Mouse (Mus musculus) neural tube, embryonic 11.5 days (tissue): Measurements from ENCODE around the gene Atp5d. TPM values are rescaled to one million over a fixed set of nuclear protein-coding genes. Genes with fewer than 3 reads are reported as not detected.

ENCODE experiments used
- ATAC-seq: fragments of 200-750 bp; cut with Nextera tagmentation; 2 replicates; pipeline ENCODE4 v1.8.0; 2017; ENCODE audit warnings: moderate number of reproducible peaks, mild to moderate bottlenecking, moderate TSS enrichment, moderate library complexity; ENCODE audit not compliant: insufficient read depth, low FRiP score, low TSS enrichment
- DNase-seq: peaks from one replicate; pipeline ENCODE4 v3.0.0-alpha.2; 2015; ENCODE audit warnings: low spot score
- H3K27ac ChIP-seq: fragments of 300-500 bp; sonication (generic); 2 replicates; pipeline ENCODE4 v1.5.1; 2014; ENCODE audit warnings: low read depth, mild to moderate bottlenecking, low read length
- H3K27me3 ChIP-seq: fragments of 300-500 bp; sonication (generic); 2 replicates; pipeline ENCODE4 v1.6.1; 2014; ENCODE audit warnings: mild to moderate bottlenecking, low read length, mixed read lengths; ENCODE audit not compliant: control insufficient read depth, insufficient read depth
- H3K36me3 ChIP-seq: fragments of 300-500 bp; sonication (generic); 2 replicates; pipeline ENCODE4 v1.6.1; 2014; ENCODE audit warnings: mild to moderate bottlenecking, low read length, moderate library complexity, mixed read lengths; ENCODE audit not compliant: control insufficient read depth, insufficient read depth
- H3K4me1 ChIP-seq: fragments of 300-500 bp; sonication (generic); 2 replicates; pipeline ENCODE4 v1.6.1; 2014; ENCODE audit warnings: low read length, mixed read lengths; ENCODE audit not compliant: control insufficient read depth, insufficient read depth
- H3K4me2 ChIP-seq: fragments of 300-500 bp; sonication (generic); 2 replicates; pipeline ENCODE4 v1.6.1; 2014; ENCODE audit warnings: low read depth, mild to moderate bottlenecking, moderate library complexity
- H3K4me3 ChIP-seq: fragments of 300-500 bp; sonication (generic); 2 replicates; pipeline ENCODE4 v1.5.1; 2014; ENCODE audit warnings: low read depth, low read length
- H3K9ac ChIP-seq: fragments of 300-500 bp; sonication (generic); 2 replicates; pipeline ENCODE4 v1.6.1; 2014; ENCODE audit warnings: mild to moderate bottlenecking, low read length
- H3K9me3 ChIP-seq: fragments of 300-500 bp; sonication (generic); 2 replicates; pipeline ENCODE4 v1.6.1; 2016; ENCODE audit warnings: low read length; ENCODE audit not compliant: control insufficient read depth
- WGBS: fragments of 180-500 bp; shearing (Covaris S2); extraction: QIAGEN DNeasy Blood & Tissue Kit; methylation state at CpG from one replicate; pipeline ENCODE4 v1.1.7; 2014; 5-methylcytosine and 5-hydroxymethylcytosine counted together
- polyA plus RNA-seq: library from polyadenylated mRNA; unstranded; fragments of >200 nt; fragmentation: Nextera tagmentation; extraction: Ambion mirVana; gene quantifications from 2 replicates; pipeline ENCODE4 v1.2.1, GENCODE M21; 2014

Gene Atp5d
- polyA plus RNA-seq, 1 experiment from 2014 or later: 386 TPM

DNA sequence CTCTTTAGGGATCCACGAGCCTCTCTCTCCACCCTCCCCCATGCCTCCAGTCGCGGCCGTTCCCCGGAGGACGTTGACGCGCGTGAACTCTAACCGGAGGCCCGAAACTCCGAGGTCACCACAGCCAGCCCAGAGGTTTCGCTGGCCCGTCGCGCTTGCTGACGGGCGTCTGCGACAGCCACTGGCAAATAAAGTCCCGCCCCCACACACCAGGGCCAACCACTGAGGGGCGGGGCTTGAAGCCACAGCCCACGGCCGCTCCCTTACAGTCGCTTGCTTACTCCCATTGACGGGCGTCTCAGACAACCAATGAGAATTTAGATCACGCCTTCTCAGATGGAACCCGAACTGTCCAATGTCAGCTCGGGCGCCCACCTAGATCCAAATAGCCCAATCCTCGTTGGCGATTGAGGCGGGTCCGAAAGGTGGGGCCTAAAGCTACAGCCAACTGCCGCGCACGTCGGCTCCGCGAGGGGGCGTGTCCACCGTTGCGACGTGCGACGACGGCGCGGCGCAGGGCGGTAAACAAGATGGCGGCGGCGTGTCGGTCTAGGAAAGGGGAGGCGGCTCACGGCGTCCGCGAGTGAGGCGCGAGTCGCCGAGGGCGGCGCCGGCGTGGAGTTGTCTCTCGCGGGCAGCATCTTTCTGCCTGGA lies 23.0 kb upstream of the Atp5d start, which contains the start of gene Stk11:
Gene Stk11, plus strand, starts transcription at position 514 of the 654 bp plus-strand sequence.
- H3K4me3 ChIP-seq: peak within 1 kb of the TSS; percentile 95
- no peaks in the 10 kb centered on the region for H3K9me3 ChIP-seq
- ATAC-seq: peak; percentile 97
- no peaks in the 10 kb centered on the region for H3K27me3 ChIP-seq
- H3K36me3 ChIP-seq: no peaks in the 10 kb centered on the region; the same call in 1 of the 2 replicates
- peak; percentile 99 for DNase-seq
- under 1% methylated on average over 70 of the region's 70 CpGs for WGBS
- H3K9ac ChIP-seq: peak within 1 kb of the TSS; percentile 85
- H3K27ac ChIP-seq: peak within 1 kb of the TSS; percentile 53; the same call in 1 of the 2 replicates
- H3K4me2 ChIP-seq: peak within 1 kb of the TSS; percentile 94
- H3K4me1 ChIP-seq: peaks cover 26% of the 10 kb centered on the region

DNA sequence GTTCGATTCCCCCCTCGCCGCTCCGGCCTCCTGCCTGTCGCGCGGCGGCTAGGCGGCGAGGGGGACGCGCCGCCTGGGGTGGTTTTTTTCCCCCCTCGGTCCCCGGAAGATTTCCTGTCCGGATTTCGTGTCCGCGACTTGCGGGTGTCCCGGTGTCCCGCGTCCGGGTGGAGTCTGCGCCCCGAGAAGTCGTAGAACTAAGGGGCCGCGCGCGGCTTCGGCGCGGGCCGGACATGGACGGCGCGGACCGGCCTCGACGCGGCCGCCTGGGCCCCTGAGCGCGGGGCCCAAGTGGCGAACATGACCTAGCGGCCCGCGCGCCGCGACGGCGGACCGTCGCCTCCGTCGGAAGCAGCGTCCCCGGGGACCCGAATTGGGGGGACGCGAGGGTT lies 22.5 kb upstream of the Atp5d start:
- Histone ChIP-seq H3K27me3 (no peaks in the 10 kb centered on the region), H3K4me3 (peak overlapping the region; percentile 95), H3K4me2 (peak overlapping the region; percentile 94), H3K36me3 (no peaks in the 10 kb centered on the region; the same call in 1 of the 2 replicates), H3K9me3 (no peaks in the 10 kb centered on the region), H3K4me1 (peaks cover 26% of the 10 kb centered on the region), H3K9ac (peak overlapping the region; percentile 85), H3K27ac (0 out of 2 replicates have a peak overlapping the region, but pooled peaks have one; percentile 5)
- under 1% methylated on average over 63 of the region's 63 CpGs for WGBS
- ATAC-seq (no peak), DNase-seq (no peak)

DNA sequence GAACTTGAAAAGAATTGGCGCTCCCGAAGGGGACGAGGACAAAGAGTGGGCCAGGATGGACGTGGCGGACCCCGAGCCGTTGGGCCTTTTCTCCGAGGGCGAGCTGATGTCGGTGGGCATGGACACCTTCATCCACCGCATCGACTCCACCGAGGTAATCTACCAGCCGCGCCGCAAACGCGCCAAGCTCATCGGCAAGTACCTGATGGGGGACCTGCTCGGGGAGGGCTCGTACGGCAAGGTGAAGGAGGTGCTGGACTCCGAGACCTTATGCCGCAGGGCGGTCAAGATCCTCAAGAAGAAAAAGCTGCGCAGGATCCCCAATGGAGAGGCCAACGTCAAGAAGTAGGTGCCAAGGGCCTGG lies 21.9 kb upstream of the Atp5d start:
- H3K9ac ChIP-seq: peak overlapping the region; percentile 85
- H3K4me2 ChIP-seq: peak overlapping the region; percentile 94
- H3K4me1 ChIP-seq: peaks cover 26% of the 10 kb centered on the region
- H3K27me3 ChIP-seq: no peaks in the 10 kb centered on the region
- H3K27ac ChIP-seq: peak overlapping the region; percentile 27; the same call in 1 of the 2 replicates
- peaks cover 1% of the 10 kb centered on the region for H3K36me3 ChIP-seq
- peak overlapping the region; percentile 95 for H3K4me3 ChIP-seq
- no peak for ATAC-seq
- under 1% methylated on average over 27 of the region's 27 CpGs for WGBS
- DNase-seq: peak; percentile 45
- H3K9me3 ChIP-seq: no peaks in the 10 kb centered on the region

DNA sequence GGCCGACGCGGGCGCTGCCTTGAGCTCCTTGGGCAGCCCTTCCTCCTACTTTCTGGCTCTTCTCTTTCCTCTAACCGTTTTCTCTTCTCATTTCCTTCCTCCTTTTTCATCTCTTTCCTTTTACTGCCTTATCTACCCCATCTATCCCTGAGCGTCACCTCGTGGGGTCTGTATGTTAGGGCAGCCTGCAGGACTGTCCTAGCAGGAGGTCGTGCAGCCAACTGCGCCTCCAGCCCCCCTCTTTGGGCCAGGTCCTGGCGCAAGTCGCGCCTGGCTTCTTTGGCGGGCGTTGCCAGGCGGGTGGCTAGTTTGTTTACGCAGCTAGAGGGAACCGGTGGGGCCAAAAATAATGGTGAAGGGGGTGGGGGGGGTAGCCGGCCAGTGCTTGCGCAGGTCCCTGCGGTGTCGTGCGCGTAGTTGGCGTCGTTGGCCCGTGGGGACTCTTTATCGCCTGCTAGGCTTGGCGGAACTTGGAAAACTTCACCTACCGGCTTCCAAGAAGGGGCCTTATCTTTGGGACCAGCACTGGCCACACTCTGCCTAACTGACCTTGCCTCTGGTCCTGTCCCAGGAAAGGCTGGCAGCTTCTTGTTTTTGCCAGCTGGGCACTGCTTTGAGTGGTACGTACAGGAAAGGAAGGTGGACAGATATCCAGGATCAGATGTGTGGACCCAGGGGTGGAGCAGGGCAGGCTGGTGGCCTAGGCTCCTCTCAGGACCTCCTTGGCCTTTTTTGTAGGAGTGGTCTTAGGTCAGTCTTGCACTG lies 21.3 kb upstream of the Atp5d start:
- Histone ChIP-seq H3K27me3 (no peaks in the 10 kb centered on the region), H3K27ac (peak overlapping the region; percentile 27; the same call in 1 of the 2 replicates), H3K4me2 (peak overlapping the region; percentile 94), H3K9ac (peak overlapping the region; percentile 85), H3K36me3 (peaks cover 7% of the 10 kb centered on the region), H3K9me3 (no peaks in the 10 kb centered on the region), H3K4me1 (peaks cover 26% of the 10 kb centered on the region), H3K4me3 (peak overlapping the region; percentile 95)
- ATAC-seq: no peak
- whole genome bisulfite sequencing: 7% methylated on average over 30 of the region's 30 CpGs
- DNase-seq: no peak

DNA sequence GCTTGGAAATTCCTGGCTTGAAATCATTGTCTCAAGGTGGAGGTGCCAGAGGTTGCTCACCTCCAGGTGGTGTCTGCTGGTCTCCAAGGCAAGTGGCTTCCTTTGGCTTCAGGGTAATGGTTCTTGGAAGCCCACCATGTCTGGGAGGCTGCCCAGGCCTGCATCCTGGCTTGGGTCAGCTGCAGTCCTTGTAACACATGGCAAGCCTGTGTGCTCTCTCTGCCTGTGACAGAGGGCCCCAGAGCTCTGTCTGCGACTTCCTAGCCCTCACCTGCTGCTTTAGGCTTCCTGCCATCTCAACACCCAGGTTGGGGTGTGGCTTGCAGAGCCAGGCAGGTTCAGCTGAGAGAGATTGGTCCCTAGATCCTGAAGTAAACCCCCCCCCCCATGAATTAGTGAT lies 20.7 kb upstream of the Atp5d start:
- H3K27ac ChIP-seq: no peak overlapping the region
- peak overlapping the region; percentile 95 for H3K4me3 ChIP-seq
- peaks cover 26% of the 10 kb centered on the region for H3K4me1 ChIP-seq
- H3K36me3 ChIP-seq: peaks cover 7% of the 10 kb centered on the region
- ATAC-seq (no peak), DNase-seq (no peak)
- H3K4me2 ChIP-seq: peak overlapping the region; percentile 94
- peak overlapping the region; percentile 85 for H3K9ac ChIP-seq
- H3K27me3 ChIP-seq: no peaks in the 10 kb centered on the region
- no peaks in the 10 kb centered on the region for H3K9me3 ChIP-seq
- 77% methylated on average over 1 of the region's 1 CpGs for WGBS

DNA sequence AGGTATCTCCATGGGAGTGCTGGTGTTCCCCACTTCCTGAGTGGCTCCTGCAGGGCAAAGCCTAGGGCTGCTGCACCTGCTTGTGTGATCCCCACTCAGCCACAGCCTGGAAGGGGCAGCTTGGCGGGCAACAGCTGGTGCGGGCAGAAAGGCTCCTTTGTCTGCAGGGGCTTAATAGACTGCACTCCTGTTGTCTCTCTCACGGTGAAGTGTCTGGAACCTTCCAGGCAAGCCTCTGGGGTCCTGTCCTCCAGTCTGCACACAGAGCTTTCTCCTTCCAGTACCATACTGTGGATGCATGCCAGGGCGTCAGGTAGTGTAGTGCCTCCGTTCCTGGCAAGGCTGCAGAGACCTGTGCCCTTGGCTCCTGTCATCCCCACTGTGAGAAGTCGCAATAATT lies 19.9 kb upstream of the Atp5d start:
- H3K36me3 ChIP-seq: peaks cover 7% of the 10 kb centered on the region
- peak overlapping the region; percentile 94 for H3K4me2 ChIP-seq
- ATAC-seq (no peak), DNase-seq (no peak)
- WGBS: 73% methylated on average over 6 of the region's 6 CpGs
- peaks cover 26% of the 10 kb centered on the region for H3K4me1 ChIP-seq
- no peak overlapping the region; the same call in 1 of the 2 replicates for H3K9ac ChIP-seq
- peak overlapping the region; percentile 95; the same call in 1 of the 2 replicates for H3K4me3 ChIP-seq
- no peaks in the 10 kb centered on the region for H3K9me3 ChIP-seq
- no peak overlapping the region for H3K27ac ChIP-seq
- no peaks in the 10 kb centered on the region for H3K27me3 ChIP-seq

DNA sequence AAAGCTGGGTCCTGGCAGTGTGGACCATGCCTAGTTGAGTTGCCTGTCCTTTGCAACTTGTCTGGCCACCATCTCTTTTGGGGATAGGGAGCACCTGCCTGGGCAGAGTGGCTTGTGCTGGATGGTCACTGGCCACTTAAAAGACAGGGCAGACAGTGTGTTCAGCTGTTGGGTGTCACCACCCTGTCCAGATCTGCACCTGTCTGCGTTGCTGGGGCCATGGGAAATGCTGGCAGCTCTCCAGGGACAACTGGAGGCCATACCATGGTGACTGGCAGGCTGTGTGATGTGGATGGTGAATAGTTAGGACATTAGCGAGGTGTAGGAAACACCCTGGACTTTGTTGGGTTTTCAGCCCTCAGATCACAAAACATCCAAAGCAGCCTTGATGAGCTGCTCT lies 18.3 kb upstream of the Atp5d start:
- no peak for ATAC-seq
- H3K36me3 ChIP-seq: peaks cover 10% of the 10 kb centered on the region
- WGBS: 100% methylated on average over 2 of the region's 2 CpGs

DNA sequence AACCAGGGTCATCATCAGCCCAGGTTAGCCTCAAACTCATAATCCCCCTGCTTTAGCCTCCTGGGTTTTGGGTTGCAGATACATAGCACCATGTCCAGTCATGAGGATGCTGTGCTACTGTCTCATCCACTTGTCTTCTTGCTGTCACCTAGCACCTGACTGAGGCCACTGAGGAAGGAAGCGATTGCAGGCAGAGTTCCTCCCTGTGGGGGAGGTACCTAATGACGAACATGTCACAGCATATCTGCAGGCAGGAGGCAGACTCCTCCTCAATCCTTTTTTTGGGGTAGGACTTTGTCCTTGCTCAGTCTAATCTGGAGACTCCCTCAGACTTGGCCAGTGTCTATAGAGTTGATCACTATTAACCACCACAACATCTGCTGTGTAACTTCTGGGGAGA lies 16.8 kb upstream of the Atp5d start:
- peaks cover 17% of the 10 kb centered on the region for H3K36me3 ChIP-seq
- ATAC-seq: no peak
- H3K27me3 ChIP-seq: no peaks in the 10 kb centered on the region
- no peak overlapping the region for H3K27ac ChIP-seq
- peaks cover 26% of the 10 kb centered on the region for H3K4me1 ChIP-seq
- no peak overlapping the region for H3K4me2 ChIP-seq
- no peak overlapping the region for H3K9ac ChIP-seq
- H3K4me3 ChIP-seq: no peak overlapping the region
- H3K9me3 ChIP-seq: no peaks in the 10 kb centered on the region
- 94% methylated on average over 2 of the region's 2 CpGs for WGBS
- no peak for DNase-seq

More for the DNA sequence above, 18.3 kb upstream of the Atp5d start:
- Histone ChIP-seq H3K4me1 (peaks cover 26% of the 10 kb centered on the region), H3K27ac (no peak overlapping the region), H3K9me3 (no peaks in the 10 kb centered on the region), H3K4me2 (no peak overlapping the region), H3K4me3 (no peak overlapping the region), H3K9ac (no peak overlapping the region; the same call in 1 of the 2 replicates), H3K27me3 (no peaks in the 10 kb centered on the region)
- DNase-seq: no peak
